19 mouse cellular contexts compared by ENCODE assay signal in the genomic region with DNA sequence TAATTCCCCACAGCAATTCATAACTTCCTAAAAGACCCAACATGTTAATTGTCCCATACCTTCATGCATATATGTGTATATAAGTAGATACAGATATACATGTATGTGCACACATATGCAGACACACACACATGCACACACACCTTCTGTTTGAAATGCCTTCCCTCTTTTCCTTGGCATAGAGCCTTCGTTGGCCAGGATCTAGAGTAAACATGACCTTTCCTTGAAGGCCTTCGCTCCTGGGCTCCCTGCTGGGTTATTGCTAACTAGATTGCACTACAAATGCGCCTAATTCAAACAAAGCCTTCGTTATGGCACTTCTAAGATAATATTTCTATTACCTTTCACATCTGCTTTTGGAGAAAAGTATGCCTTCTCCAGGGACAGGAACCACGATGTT.
"Had no signal": no experiment of that assay in that cellular context is flagged by ENCODE, and none has a peak within 500 bp of the region (broad histone marks: within the 10 kb centered on the region; RNA-seq: fewer than 3 reads in every experiment).

No protein-coding gene starts in this region.

- H3K27me3 ChIP-seq: liver, embryonic 12.5 days; liver, embryonic 15.5 days; lung, embryonic 15.5 days; midbrain, embryonic 13.5 days; neural tube, embryonic 13.5 days; stomach, embryonic 15.5 days had no signal

- H3K27ac ChIP-seq: kidney, postnatal 0 days; left cerebral cortex, adult 2 months; liver, embryonic 12.5 days; liver, embryonic 15.5 days; lung, embryonic 15.5 days; macrophage; midbrain, embryonic 13.5 days; neural tube, embryonic 13.5 days; stomach, embryonic 15.5 days had no signal

- H3K9me3 ChIP-seq: liver, embryonic 12.5 days; liver, embryonic 15.5 days; lung, embryonic 15.5 days; stomach, embryonic 15.5 days had no signal

- H3K9ac ChIP-seq: liver, embryonic 12.5 days; liver, embryonic 15.5 days; lung, embryonic 15.5 days; midbrain, embryonic 13.5 days; neural tube, embryonic 13.5 days; stomach, embryonic 15.5 days had no signal

- DNase-seq: kidney, adult 2 months; kidney, postnatal 25 days; layer of hippocampus, postnatal 36 days; lung, postnatal 10 days; retina, postnatal 1 day; right cerebral cortex, postnatal 25 days; spleen, adult 18-20 months; thymus, adult 18-20 months had no signal

- ATAC-seq: liver, embryonic 12.5 days; midbrain, embryonic 13.5 days; midbrain, embryonic 16.5 days had no signal

- H3K4me1 ChIP-seq: liver, embryonic 15.5 days; lung, embryonic 15.5 days; midbrain, embryonic 13.5 days; neural tube, embryonic 13.5 days; stomach, embryonic 15.5 days had no signal

- H3K36me3 ChIP-seq: liver, embryonic 12.5 days; liver, embryonic 15.5 days; lung, embryonic 15.5 days; midbrain, embryonic 13.5 days; neural tube, embryonic 13.5 days; stomach, embryonic 15.5 days had no signal

- H3K4me3 ChIP-seq: left cerebral cortex, adult 2 months; liver, embryonic 12.5 days; liver, embryonic 15.5 days; lung, embryonic 15.5 days; midbrain, embryonic 13.5 days; myocyte; neural tube, embryonic 13.5 days; stomach, embryonic 15.5 days had no signal

- H3K4me2 ChIP-seq: liver, embryonic 12.5 days; liver, embryonic 15.5 days; lung, embryonic 15.5 days; midbrain, embryonic 13.5 days; neural tube, embryonic 13.5 days; stomach, embryonic 15.5 days had no signal
